Mouse (Mus musculus) layer of hippocampus, postnatal 36 days (tissue): ENCODE data around the gene Fgf12. TPM values are rescaled to one million over a fixed set of nuclear protein-coding genes. Genes with fewer than 3 reads are reported as not detected.

Experiments
- DNase-seq, 2 experiments: peaks; one replicate each; pipeline ENCODE4 v3.0.0; 2022
- total RNA-seq, 2 experiments: library from RNA; stranded (reverse); gene quantifications; 2 replicates each; pipeline ENCODE4 v1.2.3; 2021

Fgf12 gene
- total RNA-seq, 2 experiments from 2014 or later = 137 to 147 TPM

DNA sequence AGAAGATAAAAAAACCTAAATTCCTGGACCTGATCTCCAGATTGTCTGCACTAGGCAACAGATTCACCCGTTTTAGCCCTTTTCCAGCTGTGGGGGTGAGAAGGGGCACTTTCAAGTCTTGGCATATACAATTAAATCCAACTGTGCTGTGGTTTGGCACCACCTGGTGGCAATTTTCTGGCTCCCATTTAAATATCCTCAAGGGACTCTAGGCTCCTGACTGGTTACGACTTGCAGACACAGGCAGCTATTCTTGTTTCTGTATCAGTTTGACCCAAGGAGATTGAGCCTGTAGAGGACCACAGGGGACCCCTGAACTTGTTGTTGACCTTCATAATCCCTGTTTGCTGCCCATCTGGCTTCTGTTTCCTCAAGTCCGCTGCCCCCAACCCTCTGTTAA, 141.9 kb downstream of the Fgf12 start:
- DNase-seq = no peak

DNA sequence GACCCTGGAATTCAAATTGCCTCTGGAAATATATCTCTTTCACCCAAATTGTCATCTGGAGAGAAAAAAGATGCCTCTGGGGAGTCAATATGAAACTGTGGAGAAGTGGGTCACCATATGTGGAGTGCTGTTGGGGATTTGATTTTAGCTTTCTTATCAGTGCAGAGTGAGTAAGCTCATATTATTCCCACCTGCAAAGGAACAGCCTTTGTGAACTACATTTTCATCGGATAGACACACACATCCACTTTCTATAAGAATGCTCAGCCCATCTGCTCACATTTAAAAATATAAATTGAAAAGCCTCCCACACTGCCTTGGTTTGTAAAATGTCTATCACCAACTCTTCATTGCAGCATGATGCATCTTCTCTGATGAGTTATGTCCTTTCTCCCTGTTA, 149.7 kb downstream of the Fgf12 start:
- DNase-seq = no peak

DNA sequence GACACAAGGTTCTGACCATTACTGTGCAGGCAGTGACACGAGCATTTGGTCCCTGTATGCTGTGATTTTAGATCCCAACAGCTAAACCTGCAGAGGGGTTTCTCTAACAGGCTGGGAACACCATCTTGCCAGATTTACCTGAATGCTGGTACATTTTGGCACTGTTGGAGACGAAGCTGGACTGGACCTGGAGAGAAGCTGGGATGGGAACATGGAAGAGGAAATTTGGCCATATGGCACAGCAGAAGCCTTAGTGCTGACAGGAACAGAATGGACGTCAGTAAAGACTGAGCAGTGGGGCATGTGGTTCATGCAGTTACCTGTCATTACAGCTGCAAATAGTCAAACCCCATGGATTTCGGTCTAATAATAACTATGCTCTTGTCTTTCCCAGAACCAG, 151.1 kb downstream of the Fgf12 start:
- DNase-seq = no peak

DNA sequence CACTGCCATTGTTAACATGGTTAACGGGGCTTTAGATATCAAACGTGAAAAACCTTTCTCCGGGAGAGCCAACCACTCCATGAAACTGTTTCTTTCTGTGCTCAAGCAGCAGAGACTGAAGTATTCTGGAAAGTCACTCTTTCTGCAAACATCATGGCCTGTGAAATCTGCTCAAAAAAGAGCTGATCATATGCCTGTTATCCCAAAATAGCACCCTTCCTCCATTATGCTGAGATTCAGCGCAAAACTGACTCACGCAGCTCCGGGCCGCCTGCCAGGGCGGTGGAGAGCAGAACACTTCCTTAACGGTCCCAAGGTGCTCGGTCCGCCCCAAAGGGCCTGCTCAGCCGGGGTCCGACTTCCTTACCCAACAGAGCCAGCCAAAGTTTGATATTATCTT, 156.8 kb downstream of the Fgf12 start:
- DNase-seq = peak; percentile 57 to 71

DNA sequence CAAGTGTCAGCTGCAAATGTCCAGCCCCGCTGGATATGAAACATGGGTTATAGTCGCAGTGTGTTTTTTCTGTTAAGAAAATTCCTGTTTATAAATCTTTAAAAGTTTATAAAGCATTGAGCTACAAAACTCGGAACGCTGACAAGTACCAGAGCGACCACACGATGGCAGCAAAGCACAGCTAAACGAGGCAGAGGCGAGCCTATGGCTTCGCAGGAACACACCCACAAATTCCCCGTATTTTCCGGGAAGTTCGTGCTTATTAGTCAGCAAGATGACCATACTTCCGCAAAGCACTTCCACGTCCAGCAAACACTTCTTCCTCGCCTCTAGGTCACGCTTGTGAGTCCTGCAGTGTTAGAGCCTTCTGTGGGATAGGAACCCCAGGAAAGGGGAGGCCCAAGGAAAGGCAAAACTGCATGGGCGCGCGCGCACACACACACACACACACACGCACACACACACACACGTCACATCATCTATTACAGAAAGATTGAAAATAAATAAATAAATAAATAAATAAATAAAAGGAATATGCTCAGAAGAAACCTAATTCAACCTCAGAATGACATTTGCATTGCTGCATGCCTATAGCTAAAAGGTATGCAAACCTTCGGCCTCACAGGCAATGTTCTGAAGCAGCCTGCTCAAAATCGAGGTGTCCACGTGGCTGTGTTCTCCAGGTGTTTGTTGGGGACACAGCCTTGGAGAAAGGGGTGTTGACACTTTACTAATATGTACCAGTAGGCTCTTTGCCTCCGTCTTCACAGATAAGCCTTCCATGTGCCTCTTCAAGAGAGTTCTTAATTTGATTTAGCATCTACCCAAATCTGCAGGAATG, 159.6 kb downstream of the Fgf12 start:
- peak; percentile 65 to 76 for DNase-seq

DNA sequence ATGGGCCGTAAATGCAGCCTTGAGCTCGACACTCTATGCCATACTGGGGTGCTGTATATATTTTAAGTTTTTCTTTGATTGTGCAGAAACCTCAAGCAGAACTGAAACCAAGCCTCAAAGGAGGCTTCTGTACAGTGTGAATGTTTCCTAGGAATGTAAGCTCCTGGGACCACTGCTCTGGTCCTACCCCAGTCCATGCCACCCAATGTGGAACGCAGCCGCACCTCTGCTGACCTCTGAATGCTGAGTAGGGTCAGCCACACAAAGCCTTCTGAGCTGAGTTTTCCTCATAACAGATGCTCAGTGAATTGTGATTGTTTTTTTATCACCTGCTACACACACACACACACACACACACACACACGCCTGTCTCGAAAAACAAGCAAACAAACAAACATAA, 160.4 kb downstream of the Fgf12 start:
- DNase-seq = no peak

DNA sequence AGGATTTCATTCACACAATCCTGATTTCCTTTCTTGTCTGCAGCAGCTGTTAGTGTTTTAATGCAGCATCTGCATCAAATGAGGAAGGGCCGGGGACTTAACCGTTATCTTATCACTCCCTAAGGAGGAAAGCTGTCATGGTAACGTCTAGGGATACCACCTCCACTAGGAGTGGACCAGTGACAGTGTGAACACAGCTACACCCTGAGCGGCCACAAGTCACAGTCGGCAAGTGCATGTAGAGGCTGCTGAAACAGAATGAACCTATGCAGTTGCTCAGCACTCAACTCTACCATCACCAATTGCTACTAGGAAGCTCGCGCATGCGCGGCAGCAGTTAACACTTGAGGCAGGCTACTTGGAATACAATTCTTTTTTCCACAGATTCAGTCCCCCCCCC, 161.3 kb downstream of the Fgf12 start:
- DNase-seq = no peak

DNA sequence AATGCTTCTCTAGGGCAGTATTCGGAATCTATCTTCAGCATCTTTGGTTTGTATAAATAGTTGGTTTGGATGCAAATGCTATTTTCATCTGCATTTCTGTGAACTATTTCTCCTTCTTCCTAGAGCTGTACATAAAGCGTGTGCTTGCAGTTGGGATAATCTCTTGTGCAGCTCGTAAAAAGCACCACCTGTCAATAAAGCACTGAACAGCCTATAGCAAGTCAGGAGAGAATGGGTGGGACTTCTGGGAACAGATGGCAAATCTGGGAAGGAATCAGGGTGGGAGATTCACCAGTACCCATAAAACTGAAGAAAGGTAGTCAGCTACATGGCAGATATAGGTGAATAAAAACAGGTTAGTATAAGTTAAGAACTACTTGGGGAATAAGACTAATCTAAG, 180.7 kb downstream of the Fgf12 start:
- no peak for DNase-seq

DNA sequence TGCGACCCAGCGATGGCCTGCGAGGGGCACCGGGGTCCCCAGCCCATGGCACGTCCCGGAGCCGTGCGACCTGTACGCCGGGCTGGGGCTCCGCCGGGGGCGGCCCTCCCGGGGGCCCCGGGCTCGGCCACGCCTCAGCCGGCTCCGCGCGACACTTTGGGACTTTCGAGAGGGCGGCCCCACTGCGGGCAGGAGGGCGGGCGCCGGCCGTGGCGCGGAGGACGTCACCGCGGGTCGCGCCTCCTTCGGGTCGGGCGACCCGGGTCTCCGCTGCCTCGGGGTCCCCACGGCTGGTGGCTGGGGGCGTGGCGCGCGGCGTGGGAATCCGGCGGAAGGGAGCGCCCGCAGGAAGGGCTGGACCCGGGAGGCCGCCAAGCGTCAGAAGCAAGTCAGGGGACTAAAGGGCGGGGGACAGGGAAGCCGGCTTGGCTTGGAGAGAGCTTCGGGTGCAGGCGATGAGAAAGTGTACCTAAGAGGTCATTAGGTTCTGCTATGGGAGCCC, 188.1 kb downstream of the Fgf12 start:
- peak in 1 of 2 experiments; percentile 3 for DNase-seq

DNA sequence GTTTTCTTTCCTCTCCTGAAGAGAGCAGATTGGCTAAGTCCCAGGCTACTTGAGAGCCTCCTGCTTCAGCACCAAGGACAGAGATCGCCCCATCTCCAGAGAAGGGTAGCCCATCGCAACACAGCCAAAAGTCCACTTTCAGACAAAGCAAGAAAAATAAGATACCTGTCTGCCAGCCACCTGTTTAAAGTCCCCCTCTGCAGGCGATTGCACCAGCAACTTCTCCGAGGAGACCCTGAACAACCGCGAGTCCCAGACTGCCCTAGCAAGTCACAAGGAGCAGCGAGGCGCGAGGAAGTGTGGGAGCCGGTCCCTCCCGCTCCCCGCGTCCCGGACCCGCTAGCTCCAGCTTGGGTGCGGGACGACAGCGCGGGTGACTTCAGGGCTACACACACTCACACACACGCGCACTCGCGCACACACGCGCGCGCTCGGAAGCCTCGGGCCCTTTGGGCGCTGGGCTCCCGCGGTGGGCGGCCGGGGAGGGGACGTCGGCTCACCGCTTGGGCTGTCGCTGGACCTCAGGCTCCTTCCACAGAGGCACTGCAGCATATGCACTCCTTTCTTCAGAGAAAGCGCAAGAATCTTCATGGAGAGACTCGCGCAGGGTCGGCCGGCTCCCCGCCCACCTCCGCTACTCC, 188.7 kb downstream of the Fgf12 start:
- DNase-seq = peak in 1 of 2 experiments; percentile 14

DNA sequence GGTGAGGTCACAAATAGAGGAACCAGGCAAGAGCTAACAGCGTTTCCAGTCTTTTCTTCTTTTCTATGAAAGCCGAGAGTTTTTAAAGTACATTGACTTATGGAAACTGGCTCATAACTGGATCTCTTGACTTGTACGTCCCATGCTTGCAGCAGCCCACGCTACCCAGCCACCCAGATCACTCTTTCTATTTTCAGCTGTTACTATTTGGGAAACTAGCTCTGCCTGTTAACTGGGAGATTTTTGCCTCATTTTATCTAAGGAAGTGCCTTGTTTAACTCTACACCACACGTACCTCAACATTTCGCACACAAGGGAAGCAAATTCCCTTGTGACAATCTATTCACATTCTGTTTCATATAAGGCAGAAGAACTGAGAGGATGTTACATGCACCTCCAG, 190.0 kb downstream of the Fgf12 start:
- DNase-seq = no peak

DNA sequence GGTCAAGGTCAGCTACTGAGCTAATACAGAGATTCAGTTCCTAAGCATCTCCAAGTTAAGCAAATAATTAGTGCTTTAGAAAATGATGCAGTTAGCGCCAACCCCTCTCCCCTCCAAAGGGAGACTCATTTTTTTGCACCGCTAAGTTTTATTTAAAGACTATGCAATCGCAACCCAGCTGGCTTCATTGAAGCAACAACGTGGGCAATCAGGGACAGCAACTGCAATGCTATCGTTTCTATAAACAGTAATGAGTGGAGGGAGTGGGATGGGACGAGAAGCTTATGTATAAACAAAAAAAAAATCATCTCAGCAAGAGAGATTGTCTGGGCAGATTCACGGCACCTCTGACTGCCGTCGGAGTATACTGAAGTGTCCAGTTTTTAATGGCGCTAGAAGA, 197.6 kb downstream of the Fgf12 start:
- DNase-seq = no peak

DNA sequence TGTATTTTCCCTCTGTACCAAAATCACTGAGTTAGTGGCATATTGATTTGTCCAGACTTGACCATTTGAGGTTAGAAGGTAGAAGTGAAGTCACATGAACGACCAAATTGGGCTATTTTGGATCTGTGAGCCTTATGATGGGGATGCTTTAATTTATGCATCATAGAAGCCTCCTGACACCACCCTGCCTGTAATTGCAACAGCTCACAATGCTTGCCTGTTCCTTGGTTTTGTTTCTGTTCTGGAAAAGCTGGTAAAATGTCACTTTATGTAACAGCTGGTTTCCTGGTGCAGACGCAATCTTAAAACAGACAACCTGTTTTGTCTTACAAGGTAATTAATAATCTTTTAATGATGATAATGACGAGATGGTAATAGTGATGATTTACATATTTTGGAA, 213.4 kb downstream of the Fgf12 start:
- no peak for DNase-seq

DNA sequence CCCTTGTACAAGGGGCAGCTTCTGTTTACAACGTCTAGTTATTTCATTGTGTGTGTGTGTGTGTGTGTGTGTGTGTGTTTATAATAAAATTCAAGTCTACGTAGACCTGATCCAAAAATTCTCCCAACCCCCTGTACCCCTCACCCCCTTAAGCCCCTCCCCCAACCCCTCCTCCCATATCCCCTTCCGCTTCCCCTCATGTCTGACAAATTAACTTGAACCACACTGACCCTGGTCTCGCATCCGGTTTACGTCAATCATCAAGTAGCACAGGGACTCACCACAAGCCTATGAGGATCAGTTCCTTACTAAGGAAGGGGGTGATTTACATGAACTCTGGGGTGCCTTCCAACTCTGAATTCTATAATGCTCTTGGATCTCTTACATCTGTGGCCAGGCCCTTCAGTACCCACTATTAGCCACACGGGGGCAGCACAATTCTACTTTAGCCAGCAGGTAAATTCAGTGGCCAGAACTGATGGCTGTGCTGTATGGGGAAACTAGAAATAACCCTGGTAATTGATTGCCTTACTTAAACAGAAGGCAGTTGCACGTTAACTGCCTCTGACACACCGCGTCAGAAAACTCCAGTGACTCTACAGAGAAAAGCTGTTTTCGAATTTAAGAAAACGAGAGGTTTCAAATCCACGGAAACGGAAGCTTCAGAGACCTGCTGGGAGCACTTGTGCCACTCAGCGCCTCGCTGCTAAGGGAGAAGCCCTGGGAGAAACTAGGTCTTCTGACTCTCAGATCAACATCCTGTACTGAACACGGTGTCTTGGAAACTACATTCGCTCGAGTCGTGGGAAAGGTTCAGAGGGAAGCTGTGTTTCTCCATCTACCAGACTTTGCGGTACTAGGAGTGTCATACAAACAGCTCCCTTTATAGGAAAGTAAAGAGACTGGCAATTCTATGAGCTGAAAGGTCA, 235.0 kb downstream of the Fgf12 start:
- DNase-seq = peak; percentile 76 to 80

DNA sequence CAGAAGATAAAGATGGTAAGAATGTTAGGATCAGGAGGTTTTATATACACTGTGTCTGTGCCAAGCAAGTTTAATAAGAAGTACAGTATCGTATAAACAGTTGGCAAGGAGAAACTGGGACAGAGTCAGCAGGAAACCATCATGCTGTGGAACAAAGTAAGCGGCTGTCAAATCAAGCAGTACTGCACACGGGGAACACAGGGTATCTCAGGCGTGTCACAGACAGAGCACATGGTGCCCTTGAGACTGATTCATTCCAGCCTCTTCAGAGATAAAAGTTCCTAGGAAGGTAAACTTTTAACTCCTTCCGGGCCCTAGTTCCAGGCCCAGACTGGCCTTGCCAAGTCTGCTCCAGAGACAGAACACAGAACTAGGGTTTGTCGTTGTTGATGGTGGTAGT, 240.4 kb downstream of the Fgf12 start:
- DNase-seq = no peak

DNA sequence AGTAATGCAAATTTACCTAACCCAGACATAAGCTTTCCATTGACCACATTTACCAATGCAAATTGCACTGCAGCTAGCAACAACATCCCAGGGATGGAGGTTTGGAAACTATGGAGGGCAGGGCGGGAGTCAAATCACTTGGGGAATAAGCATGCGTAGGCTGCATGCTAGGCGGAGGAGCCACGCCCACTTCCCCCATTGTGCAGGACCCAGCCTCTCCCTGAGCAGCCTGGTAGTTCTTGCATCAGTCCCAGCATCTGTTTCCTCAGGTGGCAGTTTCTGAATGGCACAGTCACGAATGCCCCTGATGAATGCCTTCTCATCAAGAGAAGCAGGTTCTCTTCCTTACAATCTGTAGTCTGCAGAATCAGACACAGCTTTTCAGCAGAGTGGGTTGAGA, 241.5 kb downstream of the Fgf12 start:
- no peak for DNase-seq

DNA sequence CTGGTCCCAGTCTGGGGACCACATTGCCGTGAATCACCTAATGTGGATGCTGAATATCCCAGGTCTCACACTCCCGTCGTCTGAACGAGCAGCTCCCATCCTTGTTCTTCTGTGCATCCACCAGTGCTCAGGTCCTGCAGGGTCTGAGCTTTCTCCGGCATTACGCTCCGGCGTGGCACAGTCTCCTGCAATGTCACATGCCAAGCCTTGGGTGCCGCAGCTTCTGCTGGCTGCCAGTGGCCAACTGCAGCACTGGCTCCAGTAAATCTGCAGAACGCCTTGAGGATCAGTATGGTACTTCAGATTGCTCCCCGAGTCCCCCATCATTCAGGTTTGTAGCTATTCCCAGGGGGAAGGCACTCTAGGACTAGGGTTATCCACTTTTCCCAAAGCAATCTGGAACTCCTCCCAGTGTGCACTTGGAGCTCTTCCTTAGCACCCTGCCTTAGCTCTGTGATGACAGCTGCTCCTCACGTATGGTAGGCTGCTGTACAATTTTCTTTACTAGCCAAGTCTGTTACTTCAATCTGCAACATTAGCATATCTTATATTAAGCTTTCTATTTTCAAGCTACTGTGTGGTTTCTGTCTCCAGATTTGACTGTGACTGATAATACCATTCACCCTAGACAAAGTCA, 254.8 kb downstream of the Fgf12 start:
- DNase-seq = peak; percentile 20 to 26

DNA sequence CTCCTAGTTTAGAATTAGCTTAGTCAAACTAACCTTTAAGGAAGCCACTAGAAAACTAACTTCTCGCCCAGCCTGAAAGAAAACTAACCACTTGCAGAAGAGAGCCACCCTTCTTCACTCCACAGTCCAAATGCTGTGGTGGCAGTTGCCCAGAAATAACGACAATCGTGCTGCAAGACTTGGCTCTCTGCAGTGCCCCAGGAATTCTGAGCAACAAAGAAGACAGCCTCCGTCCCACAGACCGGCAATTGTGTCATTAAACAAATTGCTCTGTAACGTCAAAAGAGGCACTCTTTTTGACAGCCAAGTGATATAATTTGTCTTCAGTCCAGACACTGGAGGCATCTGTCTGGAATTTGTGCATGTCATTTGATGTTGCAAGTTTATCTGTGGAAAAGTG, 261.2 kb downstream of the Fgf12 start:
- DNase-seq = no peak

DNA sequence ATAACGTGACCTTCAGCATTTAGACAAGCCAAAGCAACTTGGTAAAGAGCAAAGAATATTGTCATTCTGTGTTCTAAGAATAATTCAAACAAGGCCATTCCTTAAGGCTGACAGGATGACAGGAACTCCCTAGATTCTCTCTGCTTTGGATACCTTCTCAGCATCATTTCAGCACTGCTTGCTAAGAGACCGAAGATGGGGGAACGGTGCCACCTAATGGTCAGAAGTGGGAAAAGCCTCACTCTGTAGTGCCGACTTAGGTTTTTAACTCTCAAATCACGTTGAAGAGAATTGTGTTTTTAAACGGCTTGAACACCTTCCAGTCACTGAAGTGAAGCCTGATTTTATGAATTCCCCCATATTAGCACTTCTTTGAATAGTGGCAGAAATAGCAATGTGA, 262.4 kb downstream of the Fgf12 start:
- peak; percentile 69 for DNase-seq

DNA sequence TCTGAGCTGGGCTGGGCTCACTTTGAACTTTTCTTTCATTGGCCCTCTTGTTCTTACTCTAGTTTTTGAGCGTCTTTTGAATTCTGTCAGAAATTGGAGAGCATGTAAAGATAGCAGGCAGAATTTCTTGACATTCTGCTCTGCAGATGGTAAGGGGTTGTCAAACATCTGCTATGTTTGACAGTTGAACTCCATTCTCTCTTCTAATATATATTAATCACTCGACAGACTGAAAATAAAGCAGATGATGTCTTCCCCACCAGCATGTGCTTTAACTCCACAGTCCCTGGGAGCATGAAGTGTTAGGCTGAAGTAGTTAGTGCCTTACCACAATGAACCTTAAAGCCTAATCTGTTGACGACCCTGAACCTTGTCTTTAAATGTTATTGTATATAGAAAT, 267.9 kb downstream of the Fgf12 start:
- no peak for DNase-seq

DNA sequence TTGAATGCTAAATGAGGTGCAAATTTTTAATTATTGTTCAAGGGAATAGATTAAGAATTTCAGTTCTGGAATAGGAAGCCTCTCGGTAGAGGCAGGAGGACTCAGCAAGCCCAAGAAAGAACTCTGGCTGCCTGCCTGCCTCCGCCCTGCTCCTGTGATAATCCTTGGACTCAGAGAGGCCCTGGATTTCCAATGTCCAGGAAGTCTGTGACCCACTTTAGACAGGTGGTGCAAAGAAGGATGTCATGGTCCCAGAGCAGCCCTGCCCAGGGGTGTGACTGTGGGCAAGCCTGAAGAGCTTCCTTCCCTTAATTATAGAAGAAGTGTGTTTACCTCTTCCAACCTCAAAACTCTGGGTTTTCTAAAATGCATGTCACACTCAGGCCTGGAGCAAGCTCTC, 273.8 kb downstream of the Fgf12 start:
- no peak for DNase-seq

DNA sequence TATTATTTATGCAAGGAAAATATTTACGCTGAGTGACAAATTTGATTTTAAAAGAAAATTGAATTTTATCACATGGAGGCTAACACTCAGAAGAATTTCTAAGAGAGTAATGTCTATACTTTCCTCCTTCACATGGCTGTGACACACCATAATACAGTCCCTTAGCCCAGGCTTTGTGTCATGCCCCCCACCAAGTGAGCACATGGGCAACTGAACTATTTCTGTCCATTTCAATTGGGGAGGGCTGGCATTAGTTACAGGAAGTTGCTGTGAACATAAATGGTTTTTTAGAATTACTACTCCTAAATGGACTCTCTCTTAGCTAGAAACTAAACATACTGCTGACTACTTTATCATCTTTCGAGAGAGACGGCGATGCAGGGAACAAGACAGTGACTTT, 276.2 kb downstream of the Fgf12 start:
- no peak for DNase-seq
